Mouse (Mus musculus): Measurements from ENCODE around the gene Osm. TPM values are rescaled to one million over a fixed set of nuclear protein-coding genes. Genes with fewer than 3 reads are reported as not detected.

The Osm gene
- total RNA-seq, 1 experiment from 2014 or later, result 95.2 TPM

DNA sequence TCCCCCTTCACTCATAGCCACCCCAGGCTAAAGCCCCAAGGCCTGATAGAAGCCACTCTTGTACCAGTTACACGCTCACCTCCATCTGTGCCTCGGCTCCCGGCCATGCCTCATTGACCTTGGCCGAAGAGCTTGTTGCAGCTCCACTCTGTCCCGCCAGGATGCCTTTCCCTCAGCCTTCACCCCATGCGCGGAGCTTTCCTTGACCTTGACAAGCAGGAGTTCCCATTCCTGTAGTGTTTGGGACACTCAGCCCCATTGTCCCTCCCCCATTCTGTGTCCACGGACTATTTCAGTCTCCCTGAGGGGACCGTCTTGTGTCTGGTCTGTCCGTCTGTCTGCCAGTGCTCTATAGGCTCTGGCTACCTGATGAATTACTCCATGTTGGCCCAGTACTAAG is 23.1 kb upstream of the Osm start:
- ATAC-seq (ENCODE audit: extremely low read depth, insufficient number of reproducible peaks, low FRiP score, poor library complexity, severe bottlenecking), result no peak

DNA sequence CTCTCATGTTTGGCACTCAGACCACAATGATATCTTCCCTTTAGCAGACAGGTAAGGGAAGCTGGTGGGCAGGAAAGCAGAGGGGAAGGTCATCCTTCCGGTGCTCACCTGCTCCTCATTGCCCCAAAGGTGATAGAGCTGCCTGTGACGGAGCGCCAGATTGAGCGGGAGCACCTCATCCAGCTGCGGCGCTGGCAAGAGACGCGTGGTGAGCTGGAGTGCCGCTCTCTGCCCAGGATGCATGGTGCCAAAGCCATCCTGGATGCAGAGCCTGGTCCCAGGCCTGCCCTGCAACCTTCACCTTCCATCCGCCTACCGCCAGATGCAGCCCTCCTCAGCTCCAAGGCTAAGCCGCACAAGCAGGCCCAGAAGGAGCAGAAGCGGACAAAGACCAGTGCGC is 21.6 kb upstream of the Osm start:
- no peak for ATAC-seq (ENCODE audit: extremely low read depth, insufficient number of reproducible peaks, low FRiP score, poor library complexity, severe bottlenecking)

DNA sequence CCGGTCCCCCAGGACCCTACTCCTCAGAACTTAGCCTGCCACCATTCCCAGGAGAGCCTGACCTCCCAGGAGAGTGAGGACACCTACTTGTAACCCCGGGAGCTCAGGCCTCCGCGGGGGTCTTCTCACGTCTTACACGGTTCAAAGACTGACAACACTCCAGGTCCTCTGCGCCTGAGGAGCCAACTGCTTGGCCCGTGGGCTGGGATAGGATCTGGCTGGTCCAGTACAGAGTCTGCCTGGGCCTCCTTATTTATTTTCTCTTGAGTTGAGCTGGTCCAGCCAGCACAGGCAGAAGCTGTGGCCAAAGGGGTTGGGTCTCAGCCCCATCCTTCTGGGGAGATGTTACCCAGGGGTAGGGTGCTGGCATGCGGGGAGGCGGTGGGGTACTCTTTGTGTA is 21.2 kb upstream of the Osm start:
- ATAC-seq (ENCODE audit: extremely low read depth, insufficient number of reproducible peaks, low FRiP score, poor library complexity, severe bottlenecking), result no peak

DNA sequence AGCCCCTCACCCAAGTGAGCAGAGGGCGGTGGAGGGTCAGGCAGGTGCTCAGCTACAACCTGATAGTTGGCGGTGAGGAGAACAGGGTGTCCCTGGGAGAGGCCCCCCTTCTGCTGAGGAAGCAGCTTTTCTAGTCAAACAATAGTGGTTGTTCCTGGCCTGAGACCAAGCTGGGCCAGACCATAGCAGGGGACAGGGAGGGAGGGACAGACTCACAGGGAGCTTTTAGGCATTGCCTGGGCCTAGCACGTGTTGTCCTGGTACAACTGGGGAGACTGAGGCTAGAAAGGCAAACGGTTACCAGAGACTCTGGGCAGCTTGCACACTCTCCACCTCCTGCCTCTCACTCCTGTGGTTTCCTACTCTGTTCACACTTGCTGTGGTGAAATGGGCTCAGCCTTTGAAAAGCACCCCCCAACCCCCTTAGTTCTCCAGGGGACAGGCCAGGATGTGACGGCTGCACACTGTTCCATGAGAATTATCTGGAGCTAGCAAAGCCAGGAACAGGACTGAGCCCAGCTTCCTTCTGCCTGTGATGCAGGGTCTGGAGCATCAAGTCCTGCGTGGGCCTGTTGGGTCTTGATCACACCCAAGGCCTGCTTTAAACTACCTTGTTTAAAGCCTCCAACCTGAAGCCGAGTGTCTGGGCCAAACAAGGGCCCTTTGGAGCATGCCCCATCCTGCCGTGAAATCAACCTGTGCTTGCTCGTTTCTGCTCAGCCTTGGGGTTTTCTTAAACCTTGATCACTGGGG is 19.8 kb upstream of the Osm start:
- no peak for ATAC-seq (ENCODE audit: extremely low read depth, insufficient number of reproducible peaks, low FRiP score, poor library complexity, severe bottlenecking)

DNA sequence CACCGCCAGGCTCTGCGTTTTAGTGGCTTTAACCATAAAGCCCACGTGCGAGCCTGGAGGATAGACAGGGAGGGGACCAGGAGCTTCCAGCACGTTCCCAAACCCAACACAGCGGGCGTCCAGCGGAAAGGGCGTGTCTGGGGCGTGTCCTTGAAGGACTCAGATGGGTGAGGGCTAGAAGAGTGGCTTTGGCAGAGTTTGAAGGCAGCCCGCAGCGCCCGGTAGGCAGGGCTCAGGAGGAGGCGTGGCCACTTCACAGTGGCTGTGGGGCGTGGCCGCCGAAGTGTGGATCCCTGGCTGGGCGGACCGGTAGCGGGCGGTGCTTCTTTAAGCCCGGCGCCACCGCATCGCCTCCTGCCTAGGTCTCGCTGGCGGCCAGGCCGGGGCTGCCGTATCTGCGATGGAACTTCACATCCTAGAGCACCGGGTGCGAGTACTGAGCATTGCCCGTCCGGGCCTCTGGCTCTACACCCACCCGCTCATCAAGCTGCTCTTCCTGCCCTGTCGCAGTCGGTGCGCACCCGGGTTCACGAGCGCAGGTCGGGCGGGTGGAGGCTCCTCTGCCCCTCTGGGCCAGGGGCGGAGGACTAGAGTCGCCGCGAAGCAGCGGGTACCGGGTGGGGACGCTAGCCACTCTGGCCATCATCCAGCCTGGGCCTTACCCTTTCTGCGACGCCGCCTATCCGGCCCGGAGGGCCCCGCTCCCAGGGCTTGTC is 18.1 kb upstream of the Osm start, which contains the start of gene Castor1:
Castor1 (plus strand) TSS at position 312 of the 716 bp plus-strand sequence.
- ATAC-seq (ENCODE audit: extremely low read depth, insufficient number of reproducible peaks, low FRiP score, poor library complexity, severe bottlenecking), result peak; percentile 84

DNA sequence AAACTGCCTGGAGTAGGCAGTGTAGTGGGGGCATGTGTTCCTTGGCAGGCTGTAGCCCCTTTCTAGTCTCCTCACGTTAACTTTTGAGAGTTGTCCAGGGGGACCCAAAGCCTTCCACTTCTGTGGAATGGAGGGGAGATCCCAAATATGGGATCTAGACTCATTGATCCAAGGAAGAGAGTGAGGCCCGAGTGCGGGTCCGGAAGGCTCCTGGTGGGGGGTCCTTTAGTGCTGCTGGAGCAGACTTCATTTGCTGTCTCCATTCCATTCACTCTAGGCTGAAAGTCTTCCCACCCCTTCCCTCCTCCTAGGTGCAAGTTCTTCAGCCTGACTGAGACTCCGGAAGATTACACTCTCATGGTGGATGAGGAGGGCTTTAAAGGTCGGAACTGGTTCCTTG is 17.6 kb upstream of the Osm start:
- ATAC-seq (ENCODE audit: extremely low read depth, insufficient number of reproducible peaks, low FRiP score, poor library complexity, severe bottlenecking), result no peak

DNA sequence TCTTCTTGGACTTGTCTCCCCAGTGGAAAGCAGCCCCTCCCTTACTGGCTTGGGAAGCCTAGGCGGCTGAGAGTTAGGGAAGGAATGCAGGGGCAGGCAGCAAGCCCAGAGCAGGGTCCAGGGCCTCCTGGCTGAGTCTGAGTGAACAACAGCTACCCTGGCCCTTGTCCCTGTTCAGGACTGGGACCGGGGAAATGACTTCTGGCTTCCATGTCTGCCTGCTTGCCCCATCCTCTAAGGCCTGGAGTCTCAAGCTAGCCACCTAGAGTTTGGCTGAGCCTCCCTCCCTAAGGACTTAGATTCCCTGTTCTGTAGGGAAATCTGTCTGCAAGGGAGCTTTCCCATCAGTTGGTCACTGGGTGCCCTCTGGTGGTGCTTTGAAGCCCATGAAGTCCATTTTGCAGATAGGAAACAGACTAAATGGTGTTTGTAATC is 16.9 kb upstream of the Osm start:
- ATAC-seq (ENCODE audit: extremely low read depth, insufficient number of reproducible peaks, low FRiP score, poor library complexity, severe bottlenecking), result no peak

DNA sequence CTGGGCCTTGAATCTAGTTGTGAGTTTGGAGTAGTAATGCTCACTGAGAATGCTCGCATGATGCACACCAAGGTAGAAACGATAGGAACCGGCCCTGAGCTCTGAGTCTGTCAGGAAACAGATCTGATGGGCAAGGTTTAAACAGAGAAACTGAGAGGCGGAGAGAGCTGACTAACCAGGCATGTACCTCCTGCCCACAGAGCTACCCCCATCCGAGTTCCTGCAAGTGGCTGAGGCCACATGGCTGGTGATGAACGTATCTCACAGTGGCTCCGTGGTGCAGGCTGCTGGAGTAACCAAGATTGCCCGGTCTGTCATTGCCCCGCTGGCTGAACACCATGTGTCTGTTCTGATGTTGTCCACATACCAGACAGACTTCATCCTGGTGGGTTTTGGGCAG is 16.3 kb upstream of the Osm start:
- ATAC-seq (ENCODE audit: extremely low read depth, insufficient number of reproducible peaks, low FRiP score, poor library complexity, severe bottlenecking), result no peak

DNA sequence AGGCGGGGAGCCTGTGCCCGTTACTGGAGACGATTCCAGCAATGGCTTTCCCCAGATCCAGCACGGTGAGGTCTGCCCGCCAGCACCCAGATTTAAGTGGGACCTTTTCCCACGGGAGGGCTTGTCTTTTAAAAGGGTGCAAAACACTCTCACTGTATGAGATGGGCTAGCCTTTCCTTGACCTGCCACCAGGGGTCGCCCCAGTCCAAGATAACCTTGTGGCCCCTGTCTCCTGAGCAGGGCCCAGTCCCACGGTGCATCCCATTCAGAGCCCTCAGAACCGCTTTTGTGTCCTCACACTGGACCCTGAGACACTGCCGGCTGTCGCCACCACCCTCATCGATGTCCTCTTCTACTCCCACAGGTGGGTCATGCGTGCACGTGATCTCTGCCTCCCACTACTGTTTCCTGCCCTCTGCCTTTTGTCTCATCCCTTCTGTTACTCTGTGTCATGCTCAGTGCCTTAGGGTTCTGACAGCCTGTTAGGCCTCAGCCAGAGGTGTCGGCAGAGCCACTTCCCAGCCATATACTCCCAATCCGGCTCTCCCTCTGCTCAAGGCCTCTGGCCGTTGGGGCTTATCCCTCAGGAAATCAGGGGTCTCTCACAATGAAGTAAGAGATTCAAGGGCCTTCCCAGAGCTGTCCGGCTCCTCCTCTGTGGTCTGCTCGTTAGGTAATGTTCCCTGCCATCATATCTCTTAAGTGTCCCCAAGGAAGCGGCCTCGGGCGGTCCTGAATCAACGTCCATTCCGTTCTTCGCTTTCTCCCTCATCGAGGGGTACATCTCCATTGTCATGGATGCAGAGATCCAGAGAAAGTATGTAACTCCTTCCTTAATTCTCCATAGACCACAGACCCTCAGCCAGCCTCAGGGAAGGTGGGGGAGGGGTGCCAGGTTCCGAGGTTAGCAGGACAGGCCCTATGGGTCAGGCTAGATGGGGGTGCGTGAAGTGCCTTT is 15.5 kb upstream of the Osm start:
- ATAC-seq (ENCODE audit: extremely low read depth, insufficient number of reproducible peaks, low FRiP score, poor library complexity, severe bottlenecking), result peak; percentile 70

DNA sequence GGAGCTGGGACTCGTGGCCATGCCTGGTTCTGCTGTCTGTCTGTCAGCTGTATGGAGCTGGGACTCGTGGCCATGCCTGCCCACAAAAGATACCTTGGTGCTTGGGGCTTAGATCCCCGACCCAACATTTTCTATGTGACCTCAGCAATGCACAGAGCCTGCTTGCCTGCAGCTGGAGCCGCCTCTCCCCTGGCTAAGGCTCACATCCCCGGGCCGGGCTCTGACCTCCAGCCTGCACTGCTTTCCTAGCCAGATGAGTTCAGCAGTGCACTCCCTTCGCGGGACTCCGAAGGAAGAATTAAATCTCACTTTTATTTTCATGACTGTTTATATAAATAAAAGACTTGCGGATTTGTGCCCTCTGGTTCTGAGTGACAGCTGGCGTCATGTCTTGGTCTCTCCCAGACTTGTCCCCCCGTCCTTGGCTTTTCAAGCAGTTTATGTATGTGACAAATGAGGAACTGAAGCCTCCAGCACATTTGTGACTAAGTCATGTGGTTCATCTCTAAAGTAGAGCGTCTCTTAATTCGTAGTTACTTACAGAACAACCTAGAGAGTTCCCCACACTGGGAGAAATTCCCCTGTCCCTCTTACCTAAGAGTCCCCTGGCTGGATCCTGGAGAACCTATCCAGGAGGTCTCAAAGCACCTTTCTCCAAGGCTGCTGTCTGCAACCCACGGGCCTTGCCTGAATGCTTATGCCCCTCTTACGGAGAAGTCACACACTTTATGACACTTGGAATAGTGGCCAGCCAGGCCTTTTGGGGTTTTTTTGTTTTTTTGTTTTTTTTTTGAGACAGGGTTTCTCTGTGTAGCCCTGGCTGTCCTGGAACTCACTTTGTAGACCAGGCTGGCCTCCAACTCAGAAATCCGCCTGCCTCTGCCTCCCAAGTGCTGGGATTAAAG is 13.9 kb upstream of the Osm start:
- ATAC-seq (ENCODE audit: extremely low read depth, insufficient number of reproducible peaks, low FRiP score, poor library complexity, severe bottlenecking), result no peak

DNA sequence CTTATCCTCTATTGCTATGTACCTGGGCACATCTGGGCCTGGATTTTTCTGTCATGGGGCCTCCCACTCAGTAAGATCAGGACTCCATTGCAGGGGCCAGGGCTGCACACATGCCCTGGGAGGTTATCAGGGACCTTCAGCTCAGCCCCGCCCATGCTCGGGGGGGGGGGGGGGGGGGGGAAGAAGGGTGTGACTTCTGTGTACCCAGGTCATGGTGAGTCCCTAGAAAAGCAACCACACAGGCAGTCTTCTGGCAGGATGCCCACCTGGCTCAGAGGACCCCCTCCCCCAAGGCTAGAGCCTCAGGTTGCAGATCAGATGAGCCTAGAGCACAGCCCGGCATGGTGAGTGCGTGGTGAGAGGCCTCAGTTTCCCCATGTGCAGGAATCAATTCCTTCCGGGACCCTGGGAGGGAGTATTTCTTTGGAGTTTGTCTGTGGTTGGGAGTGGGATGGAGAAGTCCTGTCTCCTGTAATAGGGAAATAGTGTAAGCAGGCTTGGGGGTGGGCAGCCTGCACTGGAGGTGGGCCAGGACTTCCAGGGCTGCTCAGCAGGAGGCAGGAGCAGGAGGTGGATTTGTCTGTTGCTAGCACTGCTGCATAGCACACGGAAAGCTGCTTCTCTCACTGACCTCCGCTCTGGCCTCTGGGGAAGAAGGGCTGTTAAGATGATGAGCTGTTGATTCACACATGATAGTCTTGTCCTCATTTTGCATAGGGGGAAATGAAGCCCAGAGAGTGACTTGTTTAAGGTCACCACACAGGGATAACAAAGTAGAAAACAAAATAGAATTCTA is 12.6 kb upstream of the Osm start:
- ATAC-seq (ENCODE audit: extremely low read depth, insufficient number of reproducible peaks, low FRiP score, poor library complexity, severe bottlenecking), result no peak

DNA sequence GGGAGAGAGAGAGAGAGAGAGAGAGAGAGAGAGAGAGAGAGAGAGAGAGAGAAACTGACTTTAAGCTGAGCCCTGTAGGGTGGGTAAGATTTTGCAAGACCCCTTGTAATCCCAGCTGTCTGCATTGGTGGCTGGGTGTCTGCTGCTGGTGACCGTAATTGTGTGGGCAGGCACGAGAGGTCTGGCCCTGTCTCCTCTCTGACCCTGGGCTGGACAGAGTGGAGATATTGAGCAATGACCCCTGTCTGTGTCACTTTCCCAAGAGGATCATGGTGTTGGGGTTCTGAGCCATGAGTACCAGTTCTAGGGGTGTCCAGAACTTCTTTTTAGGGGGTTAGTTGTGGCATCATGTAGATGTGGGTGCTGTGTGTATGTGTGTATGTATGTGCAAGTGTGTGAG is 12.0 kb upstream of the Osm start:
- no peak for ATAC-seq (ENCODE audit: extremely low read depth, insufficient number of reproducible peaks, low FRiP score, poor library complexity, severe bottlenecking)

DNA sequence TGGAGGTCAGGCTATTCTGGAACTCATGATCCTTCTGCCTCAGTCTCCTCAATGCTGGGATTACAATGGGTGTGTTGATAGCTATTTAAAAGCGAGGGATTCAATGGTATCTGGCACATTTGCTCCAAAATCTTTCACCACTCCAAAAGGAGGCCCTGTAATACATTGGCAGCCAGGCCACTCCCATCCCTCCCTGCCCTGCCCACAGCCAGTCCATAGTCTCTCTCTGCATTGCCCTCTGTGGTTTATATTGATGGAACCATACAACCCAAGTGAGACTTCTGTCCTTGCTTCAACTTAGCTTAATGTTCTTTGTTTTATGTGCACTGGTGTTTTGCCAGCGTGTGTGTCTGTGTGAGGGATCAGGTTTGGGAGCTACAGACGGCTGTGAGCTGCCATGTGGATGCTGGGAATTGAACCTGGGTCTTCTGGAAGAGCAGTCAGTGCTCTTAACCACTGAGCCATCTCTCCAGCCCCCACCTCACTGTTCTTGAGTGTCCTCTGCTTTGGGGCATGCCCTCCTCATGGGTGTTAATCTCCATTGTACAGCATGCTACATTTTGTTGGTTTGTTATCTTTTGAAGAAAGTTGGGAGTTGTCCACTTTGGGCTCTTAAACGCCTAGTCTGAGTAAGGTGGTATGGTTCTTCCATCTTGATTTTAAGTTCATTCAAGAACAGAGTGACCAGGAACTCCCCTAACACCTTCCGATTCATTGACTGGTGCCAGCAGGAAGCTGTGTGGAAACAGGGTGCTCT is 9.5 kb upstream of the Osm start:
- no peak for ATAC-seq (ENCODE audit: extremely low read depth, insufficient number of reproducible peaks, low FRiP score, poor library complexity, severe bottlenecking)

DNA sequence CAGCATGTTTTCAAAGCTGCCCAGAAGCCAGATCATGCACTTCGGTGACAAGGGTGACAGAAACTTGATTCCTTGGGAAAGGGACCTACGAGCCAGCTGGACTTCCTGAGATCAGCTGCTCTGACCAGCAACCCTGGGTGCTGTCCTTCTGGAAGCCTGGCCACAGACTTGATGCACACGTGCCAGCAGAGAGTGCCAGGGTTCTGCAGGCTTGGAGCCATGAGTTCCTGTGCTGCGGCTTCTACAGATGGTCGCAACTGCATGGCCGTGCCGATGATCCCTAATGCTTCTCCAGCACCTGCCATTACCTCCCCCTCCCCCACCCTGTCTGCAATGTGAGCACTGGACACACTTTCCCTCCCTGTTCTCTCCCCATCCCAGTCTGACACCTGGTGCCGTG is 7.8 kb upstream of the Osm start:
- ATAC-seq (ENCODE audit: extremely low read depth, insufficient number of reproducible peaks, low FRiP score, poor library complexity, severe bottlenecking), result no peak

DNA sequence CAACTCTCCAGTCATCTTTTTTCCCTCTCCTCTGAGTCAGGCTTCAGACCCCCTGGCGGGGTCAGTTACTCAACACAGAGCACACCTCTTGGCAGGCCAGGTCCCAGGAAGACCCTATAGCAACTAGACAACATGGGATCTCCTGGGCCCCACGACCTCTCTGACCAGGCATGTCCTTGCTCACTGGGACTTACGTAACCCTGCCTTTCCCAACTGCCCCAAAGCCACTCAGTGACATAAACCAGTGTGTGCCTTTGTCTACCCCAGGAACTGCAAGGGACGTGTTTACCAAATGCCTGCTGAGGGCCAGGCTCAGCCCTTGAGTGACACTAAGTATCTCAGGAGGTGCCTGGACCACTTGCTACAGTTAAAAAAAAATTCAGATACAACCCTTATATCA is 6.4 kb upstream of the Osm start:
- ATAC-seq (ENCODE audit: extremely low read depth, insufficient number of reproducible peaks, low FRiP score, poor library complexity, severe bottlenecking), result peak; percentile 4; the same call in 1 of the 2 replicates

DNA sequence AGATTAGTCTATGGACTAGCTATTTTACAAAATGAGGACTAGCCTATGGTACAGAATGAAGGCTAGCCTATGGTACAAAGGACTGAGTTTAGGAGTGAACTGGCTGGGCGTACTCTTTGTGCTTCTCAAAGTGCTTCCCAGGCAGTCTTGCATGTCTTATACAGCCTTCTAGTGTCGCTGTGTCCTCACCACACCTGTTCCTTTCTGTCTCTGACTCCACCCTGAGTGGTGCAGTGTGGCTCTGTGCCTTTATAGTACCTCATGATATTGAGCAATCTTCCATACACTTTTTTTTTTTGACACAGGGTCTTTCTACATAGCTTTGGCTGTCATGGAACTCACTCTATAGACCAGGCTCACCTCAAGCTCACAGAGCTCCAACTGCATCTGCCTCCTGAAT is 4.8 kb upstream of the Osm start:
- 0 out of 2 replicates have a peak, but pooled peaks have one; percentile 7 for ATAC-seq (ENCODE audit: extremely low read depth, insufficient number of reproducible peaks, low FRiP score, poor library complexity, severe bottlenecking)

DNA sequence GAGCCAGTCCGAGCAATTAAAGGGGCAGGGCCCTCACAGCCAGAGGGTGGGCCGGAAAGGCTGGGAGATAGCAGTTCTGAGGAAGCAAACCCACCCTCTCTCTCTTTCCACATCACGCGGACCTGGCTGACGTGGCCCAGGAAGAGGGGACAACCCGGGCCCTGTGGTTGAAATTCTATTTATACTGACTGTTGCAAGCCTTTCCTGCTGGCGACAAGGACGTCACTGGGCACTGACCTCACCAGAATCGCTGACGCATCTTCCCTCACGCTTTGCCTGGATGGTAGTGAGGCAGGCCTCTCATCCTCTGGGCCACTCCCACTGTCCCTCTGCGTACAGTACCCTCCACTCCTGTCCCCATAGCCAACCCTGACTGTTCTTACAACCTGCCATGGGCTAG is 3.6 kb upstream of the Osm start:
- peak; percentile 58 for ATAC-seq (ENCODE audit: extremely low read depth, insufficient number of reproducible peaks, low FRiP score, poor library complexity, severe bottlenecking)
